Mouse (Mus musculus): Measurements from ENCODE around the gene Actn2.

Gene Actn2

DNA sequence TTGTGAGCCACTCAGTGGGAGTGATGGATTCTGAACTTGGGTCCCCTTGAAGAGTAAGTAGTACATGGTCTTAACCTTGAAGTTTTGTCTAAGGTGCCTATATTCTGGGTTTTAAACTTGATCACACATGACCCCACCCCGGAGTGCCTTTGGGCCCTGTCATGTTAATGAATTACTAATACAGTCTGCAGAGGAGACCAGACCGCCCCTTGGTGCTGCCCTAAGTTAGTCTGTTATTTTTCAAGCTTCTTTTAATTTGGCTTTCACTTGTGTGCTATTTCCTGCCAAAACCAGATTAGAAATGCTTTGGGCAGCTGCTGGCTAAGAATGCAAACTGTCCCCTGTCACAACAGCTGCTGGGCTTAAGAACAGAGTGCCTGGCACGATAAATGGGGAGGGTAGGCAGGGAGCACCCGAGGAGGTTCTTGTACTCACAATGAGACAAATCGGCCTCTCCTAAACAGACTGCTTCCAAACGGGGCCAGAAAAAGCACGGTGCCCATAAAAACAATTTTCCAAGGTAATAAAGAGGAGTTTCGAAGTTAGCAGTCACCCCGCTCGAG, 28.5 kb downstream of the Actn2 start:
- no peak for DNase-seq

GRCm38 (mm10) chr13:12311371-12311770, 29.2 kb downstream of the Actn2 start:
- DNase-seq = no peak

DNA sequence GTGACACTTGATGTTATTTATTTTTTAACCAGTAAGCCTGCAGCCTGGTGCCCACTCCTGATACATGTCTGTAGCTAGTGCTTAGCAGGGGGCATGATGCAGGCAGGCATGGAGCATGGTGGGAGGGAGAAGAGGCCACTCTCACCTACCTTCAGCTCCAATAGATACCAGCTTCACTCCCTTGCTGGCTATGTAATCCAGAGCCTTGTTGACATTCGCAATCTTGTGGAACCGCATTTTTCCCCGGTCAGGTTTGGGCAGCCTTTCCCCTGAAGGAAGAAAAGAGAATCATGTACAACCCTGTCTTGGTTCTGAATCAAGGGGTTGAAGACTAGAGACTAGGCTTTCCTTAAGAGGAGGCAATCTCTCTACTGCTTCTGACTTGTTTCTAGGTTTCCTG, 31.1 kb downstream of the Actn2 start:
- DNase-seq = no peak

DNA sequence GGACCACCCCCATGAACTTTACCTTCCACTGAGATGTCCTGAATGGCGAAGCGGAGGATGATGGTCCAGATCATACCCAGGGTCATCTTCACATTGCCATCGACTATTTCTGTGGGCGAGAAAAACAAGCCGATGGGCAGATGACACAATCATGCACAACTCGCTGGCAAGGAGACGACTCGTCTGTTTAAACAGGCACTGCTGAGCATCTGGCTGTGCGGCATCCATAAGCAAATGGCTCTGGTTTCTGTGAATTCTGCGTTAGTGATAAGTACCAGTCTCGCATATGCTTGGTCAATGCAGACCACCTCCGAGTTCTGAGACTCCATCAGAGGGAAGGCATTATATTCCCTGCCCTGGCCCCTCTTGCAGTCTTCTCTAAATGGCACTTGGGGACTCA, 31.7 kb downstream of the Actn2 start:
- DNase-seq = no peak

- DNase-seq = no peak
Observed at GRCm38 (mm10) chr13:12308473-12308872, 32.1 kb downstream of the Actn2 start.

GRCm38 (mm10) chr13:12307286-12307685, 33.3 kb downstream of the Actn2 start:
- no peak for DNase-seq

DNA sequence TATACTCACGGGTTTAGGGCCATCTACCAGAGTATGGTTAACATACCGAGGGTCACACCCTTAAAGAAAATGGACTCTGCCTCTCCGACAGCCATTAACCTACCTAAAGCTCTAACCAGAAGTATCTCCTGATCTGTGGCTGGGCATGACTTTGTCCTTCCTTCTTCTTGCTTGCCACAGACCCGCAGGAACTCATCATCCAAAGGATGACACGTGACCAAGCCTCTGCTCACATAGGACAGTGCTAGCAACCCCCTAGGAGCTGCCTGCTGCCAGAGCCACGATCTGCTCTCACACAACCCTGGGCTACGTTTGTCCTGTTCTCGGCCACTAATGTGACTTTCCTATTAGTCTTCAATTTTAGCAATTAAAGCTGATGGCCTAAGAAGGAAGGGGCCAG, 35.0 kb downstream of the Actn2 start:
- no peak for DNase-seq

GRCm38 (mm10) chr13:12304991-12305390, 35.6 kb downstream of the Actn2 start:
- no peak for DNase-seq

- DNase-seq = no peak
Observed at GRCm38 (mm10) chr13:12297777-12298176, 42.8 kb downstream of the Actn2 start.

GRCm38 (mm10) chr13:12296701-12297100, 43.9 kb downstream of the Actn2 start:
- no peak for DNase-seq

DNA sequence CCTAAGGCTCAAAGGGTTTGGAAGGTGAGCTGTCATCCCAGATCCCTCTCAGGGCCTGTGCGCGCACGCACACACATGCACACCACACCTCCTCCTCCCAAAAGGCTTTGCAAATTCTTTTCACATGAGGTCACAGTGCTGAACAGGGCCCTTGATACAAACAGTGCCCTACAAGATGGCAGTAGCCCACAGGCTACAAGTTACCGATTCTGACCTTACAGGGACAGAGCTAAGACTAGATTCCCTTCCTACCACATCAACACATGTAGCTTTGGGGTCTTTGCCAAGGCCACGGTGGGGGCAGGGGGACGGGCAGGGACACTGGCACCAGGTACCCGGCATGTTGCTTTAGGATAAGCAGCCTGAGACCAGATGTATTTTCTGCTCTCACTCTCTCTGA, 46.8 kb downstream of the Actn2 start:
- no peak for DNase-seq

- no peak for DNase-seq
Observed at GRCm38 (mm10) chr13:12290700-12291099, 49.9 kb downstream of the Actn2 start.

DNA sequence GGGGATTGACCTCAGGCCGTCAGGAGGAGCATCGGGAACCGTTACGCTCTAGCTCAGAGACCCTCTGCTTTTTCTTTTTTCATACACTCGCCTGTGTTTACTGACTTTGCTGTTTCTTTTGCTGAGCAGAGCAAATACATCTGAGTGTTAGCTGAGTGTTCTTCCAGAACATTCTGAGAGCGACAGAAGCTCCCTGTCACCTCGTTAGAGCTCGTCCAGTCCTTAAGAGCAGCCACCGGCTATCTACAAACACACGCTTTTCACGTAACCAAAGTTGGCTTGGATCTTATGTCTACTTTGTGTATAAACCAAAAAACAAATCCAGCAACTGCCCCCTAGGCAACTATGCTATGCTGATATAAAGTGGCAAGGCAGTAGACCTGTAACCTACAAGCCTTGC, 56.0 kb downstream of the Actn2 start:
- no peak for DNase-seq

- no peak for DNase-seq
Observed at GRCm38 (mm10) chr13:12283826-12284225, 56.7 kb downstream of the Actn2 start.

DNA sequence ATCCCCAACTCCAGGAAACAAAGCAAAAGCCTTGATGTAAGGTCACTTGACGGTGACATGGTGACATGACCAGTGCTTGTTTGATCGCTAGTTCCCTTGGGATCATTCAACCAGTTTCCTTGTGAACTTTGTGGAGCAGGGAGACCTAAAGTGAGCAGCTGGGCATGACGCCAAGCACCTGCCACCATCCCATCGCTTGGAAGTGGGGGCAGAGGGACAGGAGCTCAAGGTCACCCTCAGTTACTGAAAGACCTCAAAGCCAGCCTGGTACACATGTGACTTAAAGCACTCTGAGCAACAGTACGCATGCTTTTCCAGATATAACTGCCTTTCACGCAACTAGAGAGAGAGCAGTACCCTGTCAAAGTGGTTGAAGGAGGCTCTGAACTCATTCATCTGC, 65.8 kb downstream of the Actn2 start:
- no peak for DNase-seq

- no peak for DNase-seq
Observed at GRCm38 (mm10) chr13:12274220-12274619, 66.3 kb downstream of the Actn2 start.

DNA sequence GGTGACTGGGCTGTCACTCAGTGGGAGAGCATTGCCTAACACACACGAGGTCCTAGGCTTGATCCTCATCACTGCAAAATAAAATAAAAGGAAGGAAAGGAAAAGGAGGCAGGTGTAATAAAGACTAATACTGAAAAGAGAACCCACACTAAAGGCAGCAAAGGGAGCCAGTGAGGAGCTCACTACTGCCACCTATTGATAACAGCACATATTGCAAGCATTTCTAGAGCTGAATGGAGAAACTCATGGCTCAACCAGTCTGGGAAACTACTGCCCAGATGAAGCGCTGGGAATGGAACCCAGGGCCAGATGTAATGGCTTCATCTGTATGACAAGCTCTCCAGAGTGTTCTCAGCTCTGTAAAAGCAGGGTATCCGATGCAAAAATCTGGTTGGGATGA, 67.6 kb downstream of the Actn2 start:
- no peak for DNase-seq

DNA sequence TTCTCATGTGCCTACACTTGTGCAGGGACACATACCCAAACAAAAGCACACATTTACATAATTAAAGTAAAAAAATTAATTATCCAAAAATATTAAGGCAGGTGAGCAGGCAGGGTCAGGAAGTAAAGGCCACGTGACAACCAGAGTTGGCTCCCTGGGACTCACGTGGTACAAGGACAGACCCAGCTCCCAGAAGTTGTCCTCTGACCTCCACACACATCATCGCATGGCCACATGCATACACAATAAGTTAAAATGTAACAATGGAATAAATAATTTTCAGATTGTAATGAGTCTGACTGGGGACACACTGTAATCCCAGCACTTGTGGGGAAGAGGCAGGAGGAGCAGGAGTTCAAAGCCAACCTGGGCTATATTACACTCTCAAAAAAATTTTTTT, 72.6 kb downstream of the Actn2 start:
- no peak for DNase-seq

DNA sequence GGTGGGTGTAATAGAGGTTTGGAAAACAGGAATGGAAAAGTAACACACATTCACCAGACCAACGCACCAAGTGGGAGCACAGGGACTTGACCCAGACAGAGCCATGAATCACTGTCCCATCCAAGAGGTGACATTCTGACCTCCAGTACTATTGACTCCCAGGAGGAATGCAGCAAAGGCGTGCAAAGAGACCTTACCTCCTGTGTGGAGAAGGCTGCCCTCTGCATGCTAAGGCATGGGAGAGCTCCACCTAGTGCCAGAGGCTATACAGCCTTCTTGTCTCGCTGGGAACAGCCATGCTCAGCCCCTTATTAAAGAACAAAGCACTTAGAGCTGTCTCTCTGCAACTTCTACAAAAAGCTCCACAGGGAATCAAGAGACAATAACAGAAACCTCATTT, 73.5 kb downstream of the Actn2 start:
- DNase-seq = no peak

- DNase-seq = no peak
Observed at GRCm38 (mm10) chr13:12263996-12264395, 76.6 kb downstream of the Actn2 start.

GRCm38 (mm10) chr13:12261505-12261904, 79.1 kb downstream of the Actn2 start:
- no peak for DNase-seq

GRCm38 (mm10) chr13:12257391-12258380, 82.9 kb downstream of the Actn2 start, which contains the start of gene Mtr:
Gene Mtr, minus strand, starts transcription at chr13:12258113.
- peak; percentile 97 for DNase-seq

DNA sequence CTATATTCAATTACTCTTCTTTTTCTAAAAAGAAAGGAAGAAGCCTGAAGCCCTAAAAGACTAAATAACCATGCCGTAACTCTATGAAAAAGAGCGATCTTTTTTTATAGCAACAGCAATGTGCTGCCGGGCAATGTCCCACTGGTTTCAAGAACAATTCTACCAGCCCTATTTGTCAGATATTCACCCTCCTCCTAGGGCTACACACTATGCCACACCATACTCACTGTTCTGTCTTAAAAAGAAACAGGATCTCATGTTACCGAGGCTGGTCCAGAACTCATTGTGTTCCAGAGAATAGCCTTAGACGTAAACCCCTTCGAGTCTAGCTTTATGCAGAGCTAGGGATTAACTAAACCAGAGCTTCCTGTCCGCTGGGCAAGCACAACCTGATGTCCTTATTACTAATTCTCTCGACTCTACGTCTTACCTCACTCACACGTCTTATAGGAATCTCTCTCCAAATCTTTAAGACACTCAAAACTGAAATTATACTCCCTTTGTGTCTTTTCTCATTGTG, 83.6 kb downstream of the Actn2 start:
- no peak for DNase-seq
